In the genomic region with DNA sequence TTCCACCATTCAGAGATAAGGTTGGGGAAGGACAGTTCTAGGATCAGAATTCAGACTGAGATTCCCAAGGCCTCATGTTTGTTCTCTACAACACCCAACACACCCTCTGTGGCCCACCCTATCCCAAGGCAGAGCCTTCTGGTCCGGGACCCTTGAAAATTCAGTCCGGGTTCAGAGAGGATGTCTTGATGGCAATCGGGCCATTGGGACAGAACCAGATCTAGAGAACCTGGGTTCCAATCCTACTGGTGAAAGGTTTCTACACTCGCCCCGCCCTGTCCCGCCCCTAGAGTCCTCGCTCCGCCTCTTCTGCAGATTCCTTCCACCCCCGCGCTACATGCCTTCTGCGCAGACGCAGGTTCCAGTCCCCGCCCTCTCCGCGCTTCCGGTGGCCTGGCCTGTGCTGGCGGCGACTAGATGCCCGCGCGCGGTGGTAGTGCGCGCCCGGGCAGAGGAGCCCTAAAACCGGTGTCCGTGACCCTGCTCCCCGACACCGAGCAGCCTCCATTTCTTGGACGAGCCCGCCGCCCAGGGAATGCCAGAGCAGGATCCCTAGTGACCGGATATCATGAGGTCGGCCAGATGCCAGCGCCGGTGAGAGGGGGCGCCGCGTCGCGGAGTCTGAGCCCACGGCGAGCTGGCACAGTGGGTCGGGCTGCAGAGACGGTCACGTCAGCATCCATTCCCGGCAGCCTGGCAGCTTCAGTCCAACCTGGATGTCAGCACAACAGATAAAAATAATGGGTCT, we compare ENCODE assay signal across 8 mouse cellular contexts. TPM values are rescaled to one million over a fixed set of nuclear protein-coding genes. Genes with fewer than 3 reads are reported as not detected.
DNase-seq lines count a peak whose midpoint lies in the region; ATAC-seq and TF ChIP-seq lines count a peak whose summit lies in the region.

A gene (plus strand): TSS at position 382 of the 748 bp plus-strand sequence.

- no peak within 1 kb of the TSS for H3K27ac ChIP-seq in ES-E14 (ENCODE audit: insufficient read depth, low read depth, low read length, poor library complexity, severe bottlenecking)
- peak within 1 kb of the TSS; percentile 48; the same call in 1 of the 2 replicates for H3K27ac ChIP-seq in forebrain, embryonic 14.5 days (ENCODE audit: low read depth, low read length)
- peak within 1 kb of the TSS; percentile 98 for H3K27ac ChIP-seq in lung, embryonic 14.5 days (ENCODE audit: low read depth)

- peak within 1 kb of the TSS; percentile 78 for H3K4me2 ChIP-seq in forebrain, embryonic 14.5 days (ENCODE audit: low read length)
- peak within 1 kb of the TSS; percentile 84 for H3K4me2 ChIP-seq in lung, embryonic 14.5 days

- peaks cover 0 to 19% of the 10 kb centered on the region in 2 experiments; a peak in 3 of 4 replicates for H3K4me1 ChIP-seq in ES-E14 (ENCODE audit: control insufficient read depth in 2 of 2, insufficient read depth in 2 of 2, low read length in 2 of 2, poor library complexity in 1 of 2)
- H3K4me1 ChIP-seq in forebrain, embryonic 14.5 days (ENCODE audit: control insufficient read depth, insufficient read depth, low read length), result peaks cover 27% of the 10 kb centered on the region
- peaks cover 32% of the 10 kb centered on the region for H3K4me1 ChIP-seq in lung, embryonic 14.5 days (ENCODE audit: insufficient read depth)

- peak; percentile 74 for ATAC-seq in cerebellum, adult (ENCODE audit: insufficient number of reproducible peaks, low FRiP score, low TSS enrichment)
- ATAC-seq in forebrain, embryonic 14.5 days, result peak; percentile 83
- peak; percentile 59 for ATAC-seq in lung, embryonic 14.5 days (ENCODE audit: insufficient read depth)
- ATAC-seq in neutrophil, adult 5-6 weeks (ENCODE audit: extremely low read depth, insufficient number of reproducible peaks, low FRiP score, poor library complexity, severe bottlenecking), result peak; percentile 74

- H3K27me3 ChIP-seq in forebrain, embryonic 14.5 days (replicated peaks; ENCODE audit: control insufficient read depth, insufficient read depth, low read length), result peaks cover 12% of the 10 kb centered on the region
- no peaks in the 10 kb centered on the region for H3K27me3 ChIP-seq in lung, embryonic 14.5 days (ENCODE audit: insufficient read depth, low read length)

- in situ Hi-C loops in ES-E14 (cut with MboI; ENCODE audit: low sequenced_read_pairs in 2 of 2, unreplicated experiment in 2 of 2), result no loop called here

- 4% methylated on average over 45 of the region's 47 CpGs for WGBS in forebrain, embryonic 14.5 days
- 2% methylated on average over 47 of the region's 47 CpGs for WGBS in lung, embryonic 14.5 days

- intact Hi-C loops in heart, postnatal 10 days (cut with DNase I), result no loop called here

- peaks cover 15% of the 10 kb centered on the region; the same call in 1 of the 2 replicates for H3K36me3 ChIP-seq in ES-E14 (ENCODE audit: control insufficient read depth, insufficient read depth, low read length, poor library complexity, severe bottlenecking)
- H3K36me3 ChIP-seq in forebrain, embryonic 14.5 days (ENCODE audit: control insufficient read depth, insufficient read depth, low read length), result peaks cover 15% of the 10 kb centered on the region
- H3K36me3 ChIP-seq in lung, embryonic 14.5 days (ENCODE audit: insufficient read depth), result peaks cover 32% of the 10 kb centered on the region

- peak; percentile 78 for DNase-seq in ES-E14 (ENCODE audit: low read depth, low spot score)
- peak; percentile 90 for DNase-seq in forebrain, embryonic 14.5 days (ENCODE audit: low spot score)
- peak; percentile 91 for DNase-seq in heart, postnatal 10 days
- DNase-seq in layer of hippocampus, adult 18-20 months (ENCODE audit: low spot score in 2 of 2), result peak; percentile 86 to 92
- DNase-seq in lung, embryonic 14.5 days, result peak; percentile 94
- DNase-seq in testis, postnatal 14 days (ENCODE audit: low spot score), result peak; percentile 85

- H3K9me3 ChIP-seq in ES-E14 (ENCODE audit: control insufficient read depth, insufficient read depth, low read depth, low read length), result no peaks in the 10 kb centered on the region
- no peaks in the 10 kb centered on the region for H3K9me3 ChIP-seq in forebrain, embryonic 14.5 days (replicated peaks; ENCODE audit: control insufficient read depth, low read length)
- H3K9me3 ChIP-seq in lung, embryonic 14.5 days (ENCODE audit: low read depth, low read length), result no peaks in the 10 kb centered on the region

- no peak for TF ChIP-seq CTCF in lung, embryonic 14.5 days (IDR thresholded peaks at IDR 0.05; ENCODE audit: low read depth)

- peak within 1 kb of the TSS; percentile 93 for H3K9ac ChIP-seq in ES-E14 (ENCODE audit: insufficient read depth, low read depth, low read length, poor library complexity, severe bottlenecking)
- H3K9ac ChIP-seq in forebrain, embryonic 14.5 days (ENCODE audit: low read length), result peak within 1 kb of the TSS; percentile 79
- H3K9ac ChIP-seq in lung, embryonic 14.5 days, result peak within 1 kb of the TSS; percentile 84

- H3K4me3 ChIP-seq in ES-E14 (ENCODE audit: insufficient read depth in 1 of 2, low read depth in 1 of 2, low read length in 2 of 2, poor library complexity in 1 of 2, severe bottlenecking in 1 of 2), result peak within 1 kb of the TSS; percentile 87 to 92
- peak within 1 kb of the TSS; percentile 58 for H3K4me3 ChIP-seq in forebrain, embryonic 14.5 days (ENCODE audit: low read depth, low read length)
- peak within 1 kb of the TSS; percentile 70 for H3K4me3 ChIP-seq in lung, embryonic 14.5 days (ENCODE audit: low read depth, low read length)

TF ChIP-seq in ES-E14, 5 proteins besides CTCF, POLR2A, EP300 and RAD21:
- no peak for TF ChIP-seq CHD2 (IDR thresholded peaks at IDR 0.05; ENCODE audit: low read depth, low read length)
- TF ChIP-seq ZC3H11A (IDR thresholded peaks at IDR 0.05; ENCODE audit: borderline replicate concordance, low read depth, low read length), result no peak
- TF ChIP-seq HCFC1 (IDR thresholded peaks at IDR 0.05; ENCODE audit: borderline replicate concordance, insufficient read depth, low read length), result no peak
- no peak for TF ChIP-seq MAFK (IDR thresholded peaks at IDR 0.05; ENCODE audit: insufficient read depth, low read depth, low read length)
- no peak for TF ChIP-seq ZNF384 (IDR thresholded peaks at IDR 0.05; ENCODE audit: low read depth, low read length)
TF ChIP-seq in ES-E14: peak in this region for 0.

RNA-seq across cellular contexts. Expression of the gene that starts here (rescaled TPM):
- 30.6 and 32.3 TPM in 2 replicates for total RNA-seq in ES-E14 (2012; rRNA removed)
- polyA plus RNA-seq in forebrain, embryonic 14.5 days (2014; fragmentation: Nextera tagmentation; extraction: Ambion mirVana), result 31.2 and 32.6 TPM in 2 replicates
- total RNA-seq in heart, postnatal 10 days (2021), result 10 to 100 TPM in 1 of 2 experiments, 1 to 10 TPM in 1; 9.8 to 10.3 TPM
- 10 to 100 TPM; 16.2 to 16.3 TPM for total RNA-seq in layer of hippocampus, adult 18-20 months (2021)
- 39.6 and 42.2 TPM in 2 replicates for polyA plus RNA-seq in lung, embryonic 14.5 days (2014; fragmentation: Nextera tagmentation; extraction: Ambion mirVana)
- 14.1 and 15.0 TPM in 2 replicates for total RNA-seq in neutrophil, adult 5-6 weeks (2017)
